Mouse (Mus musculus) right cerebral cortex, adult 2 months (tissue): ENCODE results near the gene Kiss1.
A peak's percentile ranks its signal among the peaks of the same experiment; 100 is the strongest.

Source experiments
- DNase-seq, 2 experiments: peaks; one replicate each; pipeline ENCODE4 v3.0.0; 2021 to 2022; ENCODE audit warnings: low spot score in 2 of 2

The Kiss1 gene

GRCm38 (mm10) chr1:133362103-133362502 lies 40.4 kb downstream of the Kiss1 start:
- DNase-seq: no peak

- peak; percentile 65 to 77 for DNase-seq
Measured at GRCm38 (mm10) chr1:133363276-133364021, 41.8 kb downstream of the Kiss1 start, which contains the start of gene Etnk2. Gene Etnk2, plus strand, starts transcription at chr1:133363572.

DNA sequence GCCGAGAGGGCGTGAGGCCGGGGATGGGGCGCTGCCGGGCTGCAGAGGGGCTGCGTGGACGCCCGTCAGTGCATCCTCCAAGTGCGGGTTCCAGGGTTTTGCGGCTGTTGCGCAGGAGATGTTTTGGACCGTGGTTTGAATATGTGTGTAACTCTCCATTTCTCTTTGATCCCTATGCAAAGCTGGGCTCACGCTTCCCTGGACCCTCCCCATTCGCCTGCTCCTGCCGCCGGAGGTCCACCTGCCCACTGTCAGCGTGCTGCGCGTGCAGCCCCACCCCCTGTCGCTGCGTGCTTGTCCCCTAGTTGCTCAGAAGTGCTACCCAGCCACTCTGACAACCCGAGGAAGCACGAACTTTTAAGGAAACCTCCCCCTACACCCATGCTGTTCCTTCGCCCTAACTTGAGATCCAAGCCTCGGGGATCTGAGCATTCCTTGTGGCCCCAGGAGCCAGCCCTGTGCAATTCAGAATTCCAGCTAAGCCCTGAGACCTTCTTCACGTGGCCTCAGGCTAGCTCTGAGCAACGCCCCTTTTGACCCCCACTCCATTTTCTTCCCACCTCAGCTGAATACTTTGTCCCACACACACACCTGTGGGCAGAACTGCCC lies 42.5 kb downstream of the Kiss1 start:
- peak in 1 of 2 experiments; percentile 17 for DNase-seq

- DNase-seq: no peak
Measured at GRCm38 (mm10) chr1:133364890-133365289, 43.2 kb downstream of the Kiss1 start.

DNA sequence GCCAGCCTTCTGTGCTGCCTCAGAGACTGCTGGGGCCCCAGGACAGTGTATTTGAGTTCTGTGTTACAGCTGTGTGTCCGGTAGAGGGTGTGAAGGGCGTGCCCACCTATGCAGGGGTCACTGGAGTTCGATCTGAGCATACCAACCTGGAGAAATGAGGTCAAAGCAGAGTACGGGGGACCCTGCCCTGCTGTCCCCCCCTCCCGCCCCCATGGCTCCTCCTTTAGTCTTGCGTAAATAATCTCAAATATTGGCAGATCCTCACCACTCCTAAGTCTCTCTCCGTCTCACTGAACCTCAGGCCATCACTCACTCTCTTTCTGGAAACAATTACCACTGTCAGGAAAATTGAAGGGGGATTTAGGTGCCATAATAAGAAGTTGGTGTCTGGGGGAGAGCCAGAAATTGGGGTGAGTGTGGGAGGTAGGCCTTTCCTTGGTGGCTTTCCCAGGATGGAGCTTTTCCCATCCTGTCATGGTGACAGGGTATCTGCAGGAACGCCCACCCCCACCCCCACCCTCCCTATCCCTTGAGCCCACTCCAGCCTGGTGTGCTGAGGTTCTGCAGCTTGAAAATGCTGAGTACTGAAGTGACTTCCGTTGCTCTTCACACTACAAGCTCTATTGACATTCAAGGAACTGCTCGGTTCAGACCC lies 45.4 kb downstream of the Kiss1 start:
- peak; percentile 29 to 44 for DNase-seq

- DNase-seq: no peak
Measured at GRCm38 (mm10) chr1:133367606-133368488, 46.2 kb downstream of the Kiss1 start.

- DNase-seq: peak; percentile 70 to 71
Measured at GRCm38 (mm10) chr1:133368644-133369043, 47.0 kb downstream of the Kiss1 start.

GRCm38 (mm10) chr1:133370352-133370751 lies 48.7 kb downstream of the Kiss1 start:
- no peak for DNase-seq

GRCm38 (mm10) chr1:133371431-133371830 lies 49.8 kb downstream of the Kiss1 start:
- no peak for DNase-seq

DNA sequence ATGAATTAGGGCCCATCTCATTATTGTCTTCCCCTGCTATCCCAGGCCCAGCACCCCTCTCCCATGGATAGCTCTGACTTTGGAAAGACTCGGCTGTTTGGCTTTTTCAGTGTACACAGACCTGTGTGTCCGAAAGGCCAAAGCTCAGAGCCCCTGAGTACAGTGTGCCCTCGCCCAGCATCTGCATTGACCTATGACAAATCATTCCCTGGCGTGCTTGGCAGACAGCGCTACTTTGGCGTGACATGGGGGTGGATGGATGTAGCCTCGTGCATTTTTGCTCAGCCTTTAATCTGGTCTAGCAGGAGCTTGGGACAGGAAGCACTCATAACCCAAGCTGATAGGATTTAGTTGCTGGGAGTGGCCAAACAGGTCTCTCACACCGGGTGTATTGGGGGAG lies 50.4 kb downstream of the Kiss1 start:
- no peak for DNase-seq

DNA sequence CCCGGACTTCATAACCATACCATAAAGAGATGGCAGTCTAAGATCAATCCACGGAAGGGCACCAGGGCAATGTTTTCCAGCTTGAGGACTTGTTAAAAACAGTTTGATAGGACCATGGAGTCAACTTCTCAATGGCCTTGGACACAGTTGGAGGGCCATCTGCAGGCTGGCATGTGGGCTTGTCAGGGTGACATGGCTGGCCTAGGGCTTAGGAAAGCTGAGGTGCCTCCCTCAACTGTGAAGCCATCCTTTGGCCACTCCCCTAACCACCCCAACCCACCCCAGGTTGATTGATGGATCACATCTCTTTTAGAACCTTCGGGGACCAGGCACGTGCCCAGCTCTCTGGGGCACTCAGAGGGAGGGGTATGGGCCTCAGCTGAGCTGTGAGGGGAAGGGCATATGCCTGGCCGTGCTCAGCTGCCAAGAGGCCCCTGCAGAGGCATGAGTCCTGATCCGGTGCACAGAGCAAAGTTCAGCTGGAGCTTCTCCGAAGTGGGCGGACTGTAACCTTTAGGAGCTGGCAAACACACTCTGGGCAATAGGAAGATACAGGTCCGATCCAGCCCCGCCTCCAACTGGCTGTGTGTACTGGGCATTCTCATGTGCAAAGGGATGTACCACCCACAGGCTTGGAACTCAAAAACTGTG lies 54.1 kb downstream of the Kiss1 start:
- DNase-seq: no peak

DNA sequence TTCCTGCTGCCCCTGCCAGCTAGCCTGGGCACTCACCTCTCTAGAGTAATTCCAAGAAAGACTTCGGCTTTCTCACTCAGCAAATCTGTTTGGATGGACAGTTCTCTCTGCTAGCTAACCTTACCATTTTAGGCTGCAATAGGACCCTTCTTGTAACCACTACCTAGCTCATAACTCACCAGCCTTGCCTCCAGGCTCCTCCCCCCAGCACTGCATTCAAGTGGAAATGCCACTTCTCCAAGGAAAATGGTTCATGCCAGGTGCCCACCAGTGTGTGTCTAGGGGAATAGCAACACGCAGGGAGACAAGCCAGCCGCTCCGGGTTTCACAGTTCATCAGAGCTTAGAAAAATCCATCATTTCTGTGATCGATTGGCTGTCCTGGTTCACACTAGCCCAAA lies 55.9 kb downstream of the Kiss1 start:
- DNase-seq: no peak
